Mouse (Mus musculus): ENCODE data around the gene Tex21. TPM values are rescaled to one million over a fixed set of nuclear protein-coding genes. Genes with fewer than 3 reads are reported as not detected.
"Not testable (repeated sequence)": the region's sequence is repeated elsewhere in the genome, so short reads cannot be mapped to it uniquely, and the experiment has no call there.

Gene Tex21
- polyA plus RNA-seq, 1 experiment: not detected

- H3K4me1 ChIP-seq (ENCODE audit: control insufficient read depth, insufficient read depth, insufficient read length, low read length): no peaks in the 10 kb centered on the region
- no peak overlapping the region for H3K27ac ChIP-seq (replicated peaks; ENCODE audit: low read depth, low read length)
- no peak overlapping the region for H3K4me3 ChIP-seq (ENCODE audit: insufficient read depth, low read depth, low read length)
Measured at GRCm38 (mm10) chr12:76241833-76242232, 4.7 kb downstream of the Tex21 start.

GRCm38 (mm10) chr12:76241084-76241483, 5.5 kb downstream of the Tex21 start:
- no peak overlapping the region for H3K4me3 ChIP-seq (ENCODE audit: insufficient read depth, low read depth, low read length)
- no peak overlapping the region for H3K27ac ChIP-seq (replicated peaks; ENCODE audit: low read depth, low read length)
- H3K4me1 ChIP-seq (ENCODE audit: control insufficient read depth, insufficient read depth, insufficient read length, low read length): no peaks in the 10 kb centered on the region

GRCm38 (mm10) chr12:76240670-76241069, 5.9 kb downstream of the Tex21 start:
- Histone ChIP-seq H3K4me1 (ENCODE audit: control insufficient read depth, insufficient read depth, insufficient read length, low read length) (no peaks in the 10 kb centered on the region), H3K27ac (replicated peaks; ENCODE audit: low read depth, low read length) (no peak overlapping the region), H3K4me3 (ENCODE audit: insufficient read depth, low read depth, low read length) (no peak overlapping the region)

DNA sequence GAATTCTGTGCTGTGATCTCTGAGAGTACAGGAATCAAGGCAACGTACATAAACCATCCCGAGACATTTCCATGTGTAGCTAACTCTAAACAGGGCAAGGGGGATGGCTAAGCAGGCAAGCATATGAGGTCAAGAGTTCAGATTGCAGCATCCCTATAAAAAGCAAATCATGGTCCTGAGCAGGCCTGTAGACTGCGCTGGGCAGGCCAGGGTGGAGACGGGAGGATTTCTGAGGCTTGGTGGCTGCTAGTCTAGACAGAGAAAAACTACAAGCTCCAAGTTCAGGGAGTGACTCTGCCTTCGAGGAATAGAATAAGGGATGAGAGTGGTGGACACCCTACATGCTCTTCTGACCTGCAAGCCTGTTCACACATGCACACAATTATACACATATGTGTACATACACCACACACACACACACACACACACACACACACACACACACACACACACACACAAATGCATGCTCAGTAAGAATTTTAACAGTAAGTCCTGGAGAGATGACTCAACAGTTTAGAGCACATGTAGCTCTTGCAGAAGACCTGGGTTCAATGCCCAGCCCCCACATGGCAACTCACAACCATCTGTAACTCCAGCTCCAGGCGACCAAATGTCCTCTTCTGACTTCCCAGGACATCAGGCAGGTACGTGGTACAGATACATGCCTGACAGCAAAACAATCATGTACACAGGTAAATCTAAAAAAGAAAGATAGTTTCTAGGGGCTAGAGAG, 6.5 kb downstream of the Tex21 start:
- Histone ChIP-seq H3K27ac (replicated peaks; ENCODE audit: low read depth, low read length) (no peak overlapping the region), H3K4me3 (ENCODE audit: insufficient read depth, low read depth, low read length) (no peak overlapping the region), H3K4me1 (ENCODE audit: control insufficient read depth, insufficient read depth, insufficient read length, low read length) (no peaks in the 10 kb centered on the region)

DNA sequence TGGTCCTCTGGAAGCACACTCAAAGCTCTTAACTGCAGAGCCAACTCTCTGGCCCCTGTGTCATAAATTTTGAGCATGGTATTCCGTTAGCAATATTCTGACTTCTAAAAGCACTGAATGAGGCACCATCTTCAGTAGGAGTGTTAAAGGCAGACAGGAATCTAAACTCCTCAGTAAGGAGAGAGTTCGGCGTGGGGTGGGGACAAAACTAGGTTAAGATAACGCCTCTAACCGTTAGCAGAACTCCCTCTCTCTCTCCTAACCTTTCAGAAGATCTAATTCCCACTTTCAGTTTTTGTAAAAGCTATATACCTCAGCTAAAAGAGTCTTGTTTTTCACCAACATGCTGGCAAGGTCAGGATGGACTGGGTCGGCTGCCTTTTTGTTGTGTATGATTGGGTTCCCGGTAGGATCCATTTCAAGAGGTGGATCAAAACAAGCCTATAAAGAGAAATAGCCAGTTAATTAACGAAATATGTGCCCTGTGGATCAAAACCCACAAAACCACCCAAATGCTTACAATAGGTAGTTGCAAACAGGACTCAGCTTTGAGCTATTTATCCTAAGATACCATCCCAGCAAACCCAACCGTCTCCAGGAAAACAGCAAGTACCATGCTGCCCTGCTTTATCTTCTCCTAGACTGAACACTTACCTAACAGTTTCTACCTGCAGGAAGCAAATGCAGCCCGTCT, 7.3 kb downstream of the Tex21 start:
- Histone ChIP-seq H3K27ac (replicated peaks; ENCODE audit: low read depth, low read length) (no peak overlapping the region), H3K4me3 (ENCODE audit: insufficient read depth, low read depth, low read length) (no peak overlapping the region), H3K4me1 (ENCODE audit: control insufficient read depth, insufficient read depth, insufficient read length, low read length) (no peaks in the 10 kb centered on the region)

DNA sequence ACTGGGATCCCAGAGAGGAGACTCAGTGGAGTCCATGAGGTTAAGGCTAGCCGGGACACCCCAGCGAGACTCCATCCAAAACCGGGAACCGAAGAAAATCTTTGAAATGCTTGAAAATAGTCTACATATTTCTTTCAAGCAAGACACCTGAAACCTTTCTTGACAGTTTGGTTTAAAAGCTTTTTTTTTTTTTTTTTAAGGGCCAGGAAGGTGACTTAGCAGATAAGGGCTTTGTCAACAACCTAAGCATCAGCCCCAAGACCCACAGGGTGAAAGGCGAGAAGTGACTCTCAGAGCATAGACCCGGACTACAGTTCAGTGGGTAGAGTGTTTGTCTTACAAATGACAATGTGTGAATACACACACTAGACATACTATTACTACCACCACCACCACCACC, 11.3 kb downstream of the Tex21 start:
- Histone ChIP-seq H3K4me1 (ENCODE audit: control insufficient read depth, insufficient read depth, insufficient read length, low read length) (no peaks in the 10 kb centered on the region), H3K27ac (replicated peaks; ENCODE audit: low read depth, low read length) (no peak overlapping the region), H3K4me3 (ENCODE audit: insufficient read depth, low read depth, low read length) (no peak overlapping the region)

- Histone ChIP-seq H3K4me1 (ENCODE audit: control insufficient read depth, insufficient read depth, insufficient read length, low read length) (no peaks in the 10 kb centered on the region), H3K27ac (replicated peaks; ENCODE audit: low read depth, low read length) (no peak overlapping the region)
Measured at GRCm38 (mm10) chr12:76230644-76231043, 15.9 kb downstream of the Tex21 start.

DNA sequence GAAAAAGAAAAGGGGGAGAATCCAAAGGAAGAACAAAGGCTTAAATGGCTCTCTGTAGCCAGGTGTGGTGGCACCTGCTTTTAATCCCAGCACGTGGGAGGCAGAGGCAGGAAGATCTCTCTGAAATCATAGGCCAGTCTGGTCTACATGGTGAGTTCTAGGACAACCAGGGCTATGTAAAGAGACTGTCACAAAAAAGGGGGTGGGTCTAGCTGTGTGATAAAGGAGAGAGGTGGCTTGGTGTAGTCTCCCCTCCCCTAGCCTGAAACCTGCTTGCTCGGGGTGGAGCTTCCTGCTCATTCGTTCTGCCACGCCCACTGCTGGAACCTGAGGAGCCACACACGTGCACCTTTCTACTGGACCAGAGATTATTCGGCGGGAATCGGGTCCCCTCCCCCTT, 24.4 kb downstream of the Tex21 start:
- H3K27ac ChIP-seq (replicated peaks; ENCODE audit: low read depth, low read length); H3K4me3 ChIP-seq (ENCODE audit: insufficient read depth, low read depth, low read length); H3K4me1 ChIP-seq (ENCODE audit: control insufficient read depth, insufficient read depth, insufficient read length, low read length): not testable (repeated sequence)

More at GRCm38 (mm10) chr12:76230644-76231043, 15.9 kb downstream of the Tex21 start:
- no peak overlapping the region for H3K4me3 ChIP-seq (ENCODE audit: insufficient read depth, low read depth, low read length)

GRCm38 (mm10) chr12:76216716-76217115, 29.8 kb downstream of the Tex21 start:
- Histone ChIP-seq H3K27ac (replicated peaks; ENCODE audit: low read depth, low read length) (no peak overlapping the region), H3K4me3 (ENCODE audit: insufficient read depth, low read depth, low read length) (no peak overlapping the region), H3K4me1 (ENCODE audit: control insufficient read depth, insufficient read depth, insufficient read length, low read length) (no peaks in the 10 kb centered on the region)

- no peaks in the 10 kb centered on the region for H3K4me1 ChIP-seq (ENCODE audit: control insufficient read depth, insufficient read depth, insufficient read length, low read length)
- H3K4me3 ChIP-seq (ENCODE audit: insufficient read depth, low read depth, low read length): no peak overlapping the region
- H3K27ac ChIP-seq (replicated peaks; ENCODE audit: low read depth, low read length): no peak overlapping the region
Measured at GRCm38 (mm10) chr12:76215121-76215520, 31.4 kb downstream of the Tex21 start.

- Histone ChIP-seq H3K4me3 (ENCODE audit: insufficient read depth, low read depth, low read length) (no peak overlapping the region), H3K27ac (replicated peaks; ENCODE audit: low read depth, low read length) (no peak overlapping the region), H3K4me1 (ENCODE audit: control insufficient read depth, insufficient read depth, insufficient read length, low read length) (no peaks in the 10 kb centered on the region)
Measured at GRCm38 (mm10) chr12:76209429-76209974, 37.0 kb downstream of the Tex21 start.

DNA sequence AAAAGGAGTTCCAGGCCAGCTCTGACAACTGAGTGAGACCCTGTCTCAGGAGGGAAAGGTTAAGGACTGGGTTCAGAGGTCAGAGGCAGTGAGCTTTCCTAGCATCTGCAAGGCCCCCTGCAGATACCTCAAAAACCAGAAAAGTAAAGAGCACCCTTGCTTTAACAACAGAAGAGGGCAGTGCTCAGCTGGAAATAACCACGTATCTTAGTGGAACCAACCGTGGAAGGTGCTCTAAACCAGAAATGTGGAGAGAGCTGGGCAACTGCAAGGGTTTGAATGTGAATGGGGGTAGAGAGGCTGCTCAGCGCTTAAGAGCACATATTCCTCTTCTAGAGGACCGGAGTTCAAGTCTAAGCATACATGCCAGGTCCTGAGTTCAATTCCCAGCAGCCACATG, 46.2 kb downstream of the Tex21 start:
- Histone ChIP-seq H3K27ac (replicated peaks; ENCODE audit: low read depth, low read length) (no peak overlapping the region), H3K4me3 (ENCODE audit: insufficient read depth, low read depth, low read length) (no peak overlapping the region)

DNA sequence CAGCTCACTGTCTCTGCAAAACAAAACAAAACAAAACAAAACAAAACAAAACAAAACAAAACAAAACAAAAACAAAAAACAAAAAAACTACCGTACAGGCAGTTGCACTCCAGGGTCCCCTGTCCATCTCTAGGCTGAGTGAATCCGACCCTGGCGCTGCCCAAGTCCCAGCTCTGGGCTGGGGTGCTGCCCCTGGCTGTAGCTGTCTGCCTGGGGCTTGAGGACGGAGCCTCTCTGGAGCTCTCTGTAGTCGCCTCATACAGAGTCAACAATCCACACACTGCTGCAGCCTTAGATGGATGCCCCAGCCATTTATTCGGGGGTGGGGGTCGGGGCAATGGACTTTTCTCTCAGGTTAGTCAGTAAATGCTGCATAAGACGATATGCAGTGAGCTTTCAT, 49.5 kb downstream of the Tex21 start:
- H3K27ac ChIP-seq (replicated peaks; ENCODE audit: low read depth, low read length): no peak overlapping the region
- H3K4me1 ChIP-seq (ENCODE audit: control insufficient read depth, insufficient read depth, insufficient read length, low read length): no peaks in the 10 kb centered on the region
- no peak overlapping the region for H3K4me3 ChIP-seq (ENCODE audit: insufficient read depth, low read depth, low read length)

More for the DNA sequence above, 46.2 kb downstream of the Tex21 start:
- H3K4me1 ChIP-seq (ENCODE audit: control insufficient read depth, insufficient read depth, insufficient read length, low read length): no peaks in the 10 kb centered on the region

DNA sequence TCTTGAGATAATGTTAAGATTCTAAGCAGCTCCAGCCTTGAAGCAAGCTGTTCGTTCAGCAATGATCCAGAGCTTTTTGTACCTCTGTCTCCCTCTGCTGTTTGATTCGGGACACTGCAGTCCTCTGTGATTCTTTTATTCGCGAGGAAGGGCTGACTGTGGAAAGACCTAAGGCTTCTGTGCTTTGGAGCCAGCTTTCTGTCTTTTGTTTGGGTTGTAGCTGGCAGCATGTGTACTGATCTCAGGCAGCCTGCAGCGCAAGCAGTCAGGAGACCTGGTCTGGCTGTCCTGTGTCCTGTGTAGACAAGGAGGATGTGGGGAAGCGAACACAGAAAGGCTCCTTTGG, 49.9 kb downstream of the Tex21 start:
- Histone ChIP-seq H3K27ac (replicated peaks; ENCODE audit: low read depth, low read length) (no peak overlapping the region), H3K4me3 (ENCODE audit: insufficient read depth, low read depth, low read length) (peak overlapping the region; percentile 49; the same call in 1 of the 2 replicates)

DNA sequence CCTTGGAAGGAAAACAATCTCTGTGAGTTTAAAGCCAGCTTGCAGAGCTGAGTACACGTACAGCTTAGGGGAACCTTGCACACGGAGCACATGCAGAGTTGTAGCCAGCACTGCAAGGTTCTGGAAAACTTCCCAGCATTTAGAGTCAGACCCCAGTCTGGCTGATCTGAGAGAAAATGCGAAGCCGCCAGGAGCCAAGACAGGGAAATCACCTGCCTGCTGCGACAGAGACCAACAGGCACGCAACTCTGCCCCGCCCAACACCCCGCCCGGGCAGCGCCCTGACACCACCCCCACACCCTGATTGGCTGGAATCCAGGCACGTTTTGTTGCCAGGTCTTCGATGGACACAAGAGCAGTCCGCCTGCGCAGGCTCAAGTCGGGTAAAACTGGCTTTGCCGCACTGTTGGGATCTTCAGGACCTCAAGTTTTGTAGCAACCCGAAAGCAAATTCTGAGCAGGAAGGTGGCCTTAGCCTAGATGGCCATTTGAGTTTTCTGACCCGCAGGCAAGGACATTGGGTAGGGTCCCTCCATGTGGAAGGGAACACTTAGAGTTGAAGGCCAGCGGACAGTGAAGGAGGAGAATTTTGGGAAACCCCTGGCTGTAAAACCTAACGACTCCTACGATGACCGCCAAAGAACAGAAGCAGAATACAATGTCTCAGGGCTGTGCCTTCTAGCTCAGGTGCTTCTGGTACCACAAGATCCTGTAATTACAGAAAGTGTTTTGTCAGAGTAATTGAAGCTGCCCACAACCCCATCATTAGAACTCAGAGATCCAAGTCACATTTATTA, 50.4 kb downstream of the Tex21 start:
- Histone ChIP-seq H3K4me3 (ENCODE audit: insufficient read depth, low read depth, low read length) (peak overlapping the region; percentile 49), H3K4me1 (ENCODE audit: control insufficient read depth, insufficient read depth, insufficient read length, low read length) (no peaks in the 10 kb centered on the region), H3K27ac (replicated peaks; ENCODE audit: low read depth, low read length) (peak overlapping the region; percentile 23; the same call in 1 of the 2 replicates)

More for the DNA sequence above, 49.9 kb downstream of the Tex21 start:
- no peaks in the 10 kb centered on the region for H3K4me1 ChIP-seq (ENCODE audit: control insufficient read depth, insufficient read depth, insufficient read length, low read length)

Data from brown adipose tissue, adult 24 weeks (tissue).